Mouse (Mus musculus): ENCODE data around the gene R3hcc1l. TPM values are rescaled to one million over a fixed set of nuclear protein-coding genes. Genes with fewer than 3 reads are reported as not detected.

R3hcc1l gene
- polyA plus RNA-seq, 1 experiment, result 3.4 TPM

- H3K36me3 ChIP-seq (ENCODE audit: control insufficient read depth, insufficient read depth, low read length), result no peaks in the 10 kb centered on the region
- no peak overlapping the region for H3K27ac ChIP-seq (ENCODE audit: insufficient read depth, low read length)
- DNase-seq (ENCODE audit: low read depth in 1 of 2, low spot score in 2 of 2), result no peak
- H3K4me3 ChIP-seq (ENCODE audit: extremely low read depth, insufficient read depth, insufficient read length), result no peak overlapping the region
- H3K27me3 ChIP-seq (ENCODE audit: control insufficient read depth, insufficient read depth, low read length), result no peaks in the 10 kb centered on the region
- TF ChIP-seq POLR2A (IDR thresholded peaks at IDR 0.05; ENCODE audit: low read depth, low read length), result no peak
- TF ChIP-seq CTCF (IDR thresholded peaks at IDR 0.05; ENCODE audit: extremely low read depth, insufficient read depth, insufficient read length, insufficient replicate concordance), result no peak
- WGBS, result 78% methylated on average over 7 of the region's 7 CpGs
- peaks cover 3% of the 10 kb centered on the region; the same call in 1 of the 2 replicates for H3K4me1 ChIP-seq (ENCODE audit: control insufficient read depth, insufficient read depth, insufficient read length)
Observed at GRCm38 (mm10) chr19:42613647-42614225, 95.2 kb downstream of the R3hcc1l start.

DNA sequence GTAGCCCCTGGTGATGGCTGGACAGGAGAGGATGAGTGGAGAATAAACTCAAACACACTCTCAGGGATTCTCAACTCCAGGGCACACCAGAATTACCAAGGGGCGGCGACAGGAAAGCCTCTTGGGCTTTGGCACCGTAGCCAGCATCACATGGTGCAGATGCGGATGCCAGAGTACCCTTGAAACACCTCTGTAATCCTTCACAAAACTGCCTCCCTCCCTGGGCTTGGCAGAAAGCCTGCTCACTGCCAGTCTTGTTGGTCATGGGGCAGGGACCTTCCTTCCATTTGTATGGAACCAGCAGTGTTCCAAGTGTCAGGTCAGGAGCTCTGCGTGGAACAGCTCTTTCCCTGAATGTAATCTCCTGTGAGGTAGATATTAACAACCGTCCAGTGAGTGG, 109.5 kb downstream of the R3hcc1l start:
- Histone ChIP-seq H3K27me3 (ENCODE audit: control insufficient read depth, insufficient read depth, low read length) (no peaks in the 10 kb centered on the region), H3K36me3 (ENCODE audit: control insufficient read depth, insufficient read depth, low read length) (no peaks in the 10 kb centered on the region), H3K27ac (ENCODE audit: insufficient read depth, low read length) (no peak overlapping the region), H3K4me3 (ENCODE audit: extremely low read depth, insufficient read depth, insufficient read length) (no peak overlapping the region), H3K4me1 (ENCODE audit: control insufficient read depth, insufficient read depth, insufficient read length) (no peaks in the 10 kb centered on the region)
- no peak for TF ChIP-seq CTCF (IDR thresholded peaks at IDR 0.05; ENCODE audit: extremely low read depth, insufficient read depth, insufficient read length, insufficient replicate concordance)
- TF ChIP-seq POLR2A (IDR thresholded peaks at IDR 0.05; ENCODE audit: low read depth, low read length), result no peak
- no peak for DNase-seq (ENCODE audit: low read depth in 1 of 2, low spot score in 2 of 2)
- 89% methylated on average over 6 of the region's 6 CpGs for WGBS

- TF ChIP-seq POLR2A (IDR thresholded peaks at IDR 0.05; ENCODE audit: low read depth, low read length) (no peak), CTCF (IDR thresholded peaks at IDR 0.05; ENCODE audit: extremely low read depth, insufficient read depth, insufficient read length, insufficient replicate concordance) (no peak)
- no peaks in the 10 kb centered on the region for H3K27me3 ChIP-seq (ENCODE audit: control insufficient read depth, insufficient read depth, low read length)
- H3K27ac ChIP-seq (ENCODE audit: insufficient read depth, low read length), result no peak overlapping the region
- DNase-seq (ENCODE audit: low read depth in 1 of 2, low spot score in 2 of 2), result no peak
- no peaks in the 10 kb centered on the region for H3K4me1 ChIP-seq (ENCODE audit: control insufficient read depth, insufficient read depth, insufficient read length)
- H3K4me3 ChIP-seq (ENCODE audit: extremely low read depth, insufficient read depth, insufficient read length), result no peak overlapping the region
- 20% methylated on average over 8 of the region's 8 CpGs for WGBS
- H3K36me3 ChIP-seq (ENCODE audit: control insufficient read depth, insufficient read depth, low read length), result no peaks in the 10 kb centered on the region
Observed at GRCm38 (mm10) chr19:42631541-42631961, 113.0 kb downstream of the R3hcc1l start.

- Histone ChIP-seq H3K27me3 (ENCODE audit: control insufficient read depth, insufficient read depth, low read length) (no peaks in the 10 kb centered on the region), H3K36me3 (ENCODE audit: control insufficient read depth, insufficient read depth, low read length) (no peaks in the 10 kb centered on the region), H3K27ac (ENCODE audit: insufficient read depth, low read length) (no peak overlapping the region), H3K4me3 (ENCODE audit: extremely low read depth, insufficient read depth, insufficient read length) (no peak overlapping the region), H3K4me1 (ENCODE audit: control insufficient read depth, insufficient read depth, insufficient read length) (no peaks in the 10 kb centered on the region)
- TF ChIP-seq CTCF (IDR thresholded peaks at IDR 0.05; ENCODE audit: extremely low read depth, insufficient read depth, insufficient read length, insufficient replicate concordance) (no peak), POLR2A (IDR thresholded peaks at IDR 0.05; ENCODE audit: low read depth, low read length) (no peak)
- WGBS, result 60% methylated on average over 4 of the region's 4 CpGs
- no peak for DNase-seq (ENCODE audit: low read depth in 1 of 2, low spot score in 2 of 2)
Observed at GRCm38 (mm10) chr19:42632301-42632700, 113.7 kb downstream of the R3hcc1l start.

DNA sequence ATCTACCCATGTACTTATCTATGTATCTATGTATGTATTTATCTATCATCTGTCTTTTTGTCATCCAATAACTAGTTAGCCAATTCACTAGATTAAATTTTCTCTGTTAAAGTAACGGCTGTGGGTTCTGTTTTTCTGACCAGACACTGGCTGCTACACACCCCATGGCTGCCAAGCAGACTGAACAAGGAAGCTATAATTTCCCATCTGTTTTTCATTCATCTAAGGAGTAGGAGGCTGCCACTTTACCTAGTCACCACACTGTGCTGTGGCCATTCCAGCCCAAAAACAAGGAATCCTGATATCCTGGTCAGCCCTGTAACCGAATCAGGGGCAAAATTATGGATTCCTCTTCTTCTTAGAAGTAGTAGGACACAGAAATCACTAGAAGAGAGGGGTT, 115.1 kb downstream of the R3hcc1l start:
- no peak for TF ChIP-seq CTCF (IDR thresholded peaks at IDR 0.05; ENCODE audit: extremely low read depth, insufficient read depth, insufficient read length, insufficient replicate concordance)
- no peak for TF ChIP-seq POLR2A (IDR thresholded peaks at IDR 0.05; ENCODE audit: low read depth, low read length)
- Histone ChIP-seq H3K36me3 (ENCODE audit: control insufficient read depth, insufficient read depth, low read length) (no peaks in the 10 kb centered on the region), H3K4me1 (ENCODE audit: control insufficient read depth, insufficient read depth, insufficient read length) (no peaks in the 10 kb centered on the region), H3K27ac (ENCODE audit: insufficient read depth, low read length) (no peak overlapping the region), H3K27me3 (ENCODE audit: control insufficient read depth, insufficient read depth, low read length) (no peaks in the 10 kb centered on the region), H3K4me3 (ENCODE audit: extremely low read depth, insufficient read depth, insufficient read length) (no peak overlapping the region)
- no peak for DNase-seq (ENCODE audit: low read depth in 1 of 2, low spot score in 2 of 2)
- 77% methylated on average over 2 of the region's 2 CpGs for WGBS

DNA sequence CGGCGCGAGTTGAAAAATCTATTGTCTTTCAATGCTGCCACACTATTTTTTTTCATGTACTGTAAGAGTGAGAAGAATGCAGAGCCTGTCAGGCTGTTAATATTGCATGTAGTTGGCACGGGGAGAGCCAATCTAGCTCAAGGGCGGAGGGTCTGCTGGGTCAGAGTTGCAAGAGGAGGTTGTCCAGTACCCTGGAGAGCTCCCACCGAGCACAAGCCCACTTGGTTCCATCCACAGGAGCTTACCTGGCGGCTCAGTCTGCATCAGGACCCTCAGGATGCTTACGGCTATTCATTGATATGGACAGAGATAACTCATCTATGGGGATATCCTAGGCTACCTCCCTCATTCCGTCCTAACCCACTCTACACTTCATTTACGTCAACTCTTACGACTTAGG, 118.1 kb downstream of the R3hcc1l start:
- no peak for DNase-seq (ENCODE audit: low read depth in 1 of 2, low spot score in 2 of 2)
- Histone ChIP-seq H3K4me3 (ENCODE audit: extremely low read depth, insufficient read depth, insufficient read length) (no peak overlapping the region), H3K36me3 (ENCODE audit: control insufficient read depth, insufficient read depth, low read length) (no peaks in the 10 kb centered on the region), H3K27ac (ENCODE audit: insufficient read depth, low read length) (no peak overlapping the region), H3K27me3 (ENCODE audit: control insufficient read depth, insufficient read depth, low read length) (no peaks in the 10 kb centered on the region), H3K4me1 (ENCODE audit: control insufficient read depth, insufficient read depth, insufficient read length) (no peaks in the 10 kb centered on the region)
- TF ChIP-seq CTCF (IDR thresholded peaks at IDR 0.05; ENCODE audit: extremely low read depth, insufficient read depth, insufficient read length, insufficient replicate concordance), result no peak
- TF ChIP-seq POLR2A (IDR thresholded peaks at IDR 0.05; ENCODE audit: low read depth, low read length), result no peak
- 52% methylated on average over 11 of the region's 11 CpGs for WGBS

DNA sequence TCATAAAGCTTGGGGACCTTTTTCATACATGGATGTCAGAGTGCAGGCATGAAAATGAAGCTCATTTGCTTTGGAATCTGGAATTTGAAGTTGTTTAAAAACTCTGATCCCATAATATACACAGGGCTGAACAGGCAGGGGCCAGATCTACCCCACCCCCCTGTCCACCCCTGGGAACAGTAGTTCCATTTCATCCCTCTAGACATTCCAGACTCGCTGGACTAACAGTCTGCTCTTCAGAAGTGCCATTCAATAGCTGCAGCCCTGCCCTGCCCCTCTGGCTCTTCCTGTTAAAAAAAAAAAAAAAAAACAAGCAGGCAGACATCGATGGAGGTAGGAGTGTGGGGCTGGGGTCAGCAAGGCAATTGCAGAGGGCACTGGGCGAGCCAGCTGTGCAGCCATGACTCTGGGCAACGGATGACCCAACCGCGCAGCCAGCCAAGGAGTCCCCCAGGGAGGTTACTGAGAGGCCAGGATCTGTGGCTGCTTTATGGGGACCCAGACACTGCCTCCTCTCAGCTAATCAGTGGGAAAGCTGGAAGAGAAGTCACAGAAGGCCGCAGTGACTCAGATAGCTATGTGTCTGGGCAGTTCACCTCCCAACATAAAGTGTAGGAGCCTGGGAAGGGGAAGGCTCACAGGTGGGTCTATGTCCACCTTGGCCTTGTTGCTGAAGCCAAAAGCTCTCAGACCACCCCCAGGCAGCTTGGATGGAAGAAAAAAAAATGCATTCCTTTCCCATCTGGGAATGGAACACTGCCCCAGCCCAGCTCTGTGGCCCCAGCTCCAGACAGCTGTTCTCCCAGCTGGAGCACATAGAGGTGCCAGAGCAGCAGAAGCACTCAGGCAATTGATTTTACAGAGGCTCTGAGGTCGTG, 120.3 kb downstream of the R3hcc1l start:
- H3K36me3 ChIP-seq (ENCODE audit: control insufficient read depth, insufficient read depth, low read length), result no peaks in the 10 kb centered on the region
- H3K27me3 ChIP-seq (ENCODE audit: control insufficient read depth, insufficient read depth, low read length), result no peaks in the 10 kb centered on the region
- WGBS, result 49% methylated on average over 8 of the region's 8 CpGs
- DNase-seq (ENCODE audit: low read depth in 1 of 2, low spot score in 2 of 2), result no peak
- no peak overlapping the region for H3K4me3 ChIP-seq (ENCODE audit: extremely low read depth, insufficient read depth, insufficient read length)
- no peak for TF ChIP-seq CTCF (IDR thresholded peaks at IDR 0.05; ENCODE audit: extremely low read depth, insufficient read depth, insufficient read length, insufficient replicate concordance)
- no peak for TF ChIP-seq POLR2A (IDR thresholded peaks at IDR 0.05; ENCODE audit: low read depth, low read length)
- H3K4me1 ChIP-seq (ENCODE audit: control insufficient read depth, insufficient read depth, insufficient read length), result no peaks in the 10 kb centered on the region
- no peak overlapping the region for H3K27ac ChIP-seq (ENCODE audit: insufficient read depth, low read length)

Measured in spleen, adult 2 months (tissue).